ENCODE assay signal across 9 mouse cellular contexts in the genomic region with DNA sequence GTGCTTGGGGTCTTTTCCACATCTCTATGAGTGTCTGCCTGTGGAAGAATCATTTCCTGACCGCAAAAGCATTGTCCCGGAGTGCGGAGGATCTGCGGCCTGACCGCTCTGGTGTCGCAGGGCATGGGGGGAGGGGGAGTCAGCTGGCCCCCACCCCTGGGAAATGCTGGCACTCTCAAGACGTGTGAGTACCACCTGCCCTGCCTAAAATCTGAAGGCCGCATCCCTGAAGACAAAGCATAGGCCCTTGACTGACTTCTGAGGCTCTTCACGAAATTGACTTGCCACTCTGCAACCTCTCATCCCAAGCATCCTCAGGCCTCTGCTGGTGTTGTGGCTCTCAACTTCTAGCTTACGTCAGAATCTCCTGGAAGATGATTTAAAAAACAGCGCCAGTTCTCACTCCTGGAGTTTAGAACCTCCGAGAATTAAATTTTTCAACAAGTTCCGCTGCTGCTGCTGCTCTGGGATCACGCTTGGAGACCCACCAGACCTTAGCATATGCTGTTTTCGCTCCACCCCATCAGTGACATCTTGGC. TPM values are rescaled to one million over a fixed set of nuclear protein-coding genes. Genes with fewer than 3 reads are reported as not detected.
DNase-seq lines count a peak whose midpoint lies in the region; ATAC-seq and TF ChIP-seq lines count a peak whose summit lies in the region.
"Had no signal": no experiment of that assay in that cellular context is flagged by ENCODE, and none has a peak within 500 bp of the region (broad histone marks: within the 10 kb centered on the region; RNA-seq: fewer than 3 reads in every experiment).

No protein-coding gene starts in this region.

- H3K36me3 ChIP-seq in kidney, adult 2 months (ENCODE audit: control insufficient read depth, insufficient read depth, low read length), result no peaks in the 10 kb centered on the region
- H3K36me3 ChIP-seq in hindbrain, embryonic 16.5 days (ENCODE audit: control insufficient read depth, insufficient read depth, low read length), result no peaks in the 10 kb centered on the region
- H3K36me3 ChIP-seq in midbrain, embryonic 14.5 days (ENCODE audit: control insufficient read depth, insufficient read depth, low read length), result no peaks in the 10 kb centered on the region

- TF ChIP-seq POLR2A in kidney, adult 2 months (IDR thresholded peaks at IDR 0.05; ENCODE audit: low read depth, low read length), result no peak
- no peak for TF ChIP-seq POLR2A in brain, embryonic 14.5 days (IDR thresholded peaks at IDR 0.05; ENCODE audit: borderline replicate concordance, extremely low read depth, insufficient read depth, insufficient read length, poor library complexity, severe bottlenecking)

- TF ChIP-seq CTCF in kidney, adult 2 months (conservative IDR thresholded peaks at IDR 0.05; ENCODE audit: insufficient read depth, insufficient read length, low read depth, low read length), result no peak
- no peak for TF ChIP-seq CTCF in brain, embryonic 14.5 days (IDR thresholded peaks at IDR 0.05; ENCODE audit: borderline replicate concordance, extremely low read depth, insufficient read depth, insufficient read length)

- 30% methylated on average over 15 of the region's 15 CpGs for WGBS in kidney, adult 2 months
- WGBS in hindbrain, embryonic 16.5 days, result 28% methylated on average over 15 of the region's 15 CpGs
- 33% methylated on average over 15 of the region's 15 CpGs for WGBS in midbrain, embryonic 14.5 days

- no peak overlapping the region for H3K27ac ChIP-seq in kidney, adult 2 months (ENCODE audit: insufficient read depth, low read depth, low read length)
- peak overlapping the region; percentile 65 for H3K27ac ChIP-seq in hindbrain, embryonic 16.5 days (ENCODE audit: low read depth, low read length)
- H3K27ac ChIP-seq in midbrain, embryonic 14.5 days (replicated peaks; ENCODE audit: low read depth, low read length), result peak overlapping the region; percentile 92

- peaks cover 5% of the 10 kb centered on the region for H3K4me1 ChIP-seq in kidney, adult 2 months (ENCODE audit: control insufficient read depth, insufficient read depth, low read length)
- H3K4me1 ChIP-seq in hindbrain, embryonic 16.5 days (ENCODE audit: control insufficient read depth, insufficient read depth, low read depth, low read length), result peaks cover 20% of the 10 kb centered on the region
- H3K4me1 ChIP-seq in midbrain, embryonic 14.5 days (ENCODE audit: control insufficient read depth, insufficient read depth, low read length), result peaks cover 10% of the 10 kb centered on the region

- peak; percentile 61 for ATAC-seq in hindbrain, embryonic 16.5 days
- ATAC-seq in midbrain, embryonic 14.5 days (ENCODE audit: low FRiP score, low TSS enrichment), result peak; percentile 57

- H3K9me3 ChIP-seq in hindbrain, embryonic 16.5 days (ENCODE audit: control insufficient read depth, low read length), result no peaks in the 10 kb centered on the region
- no peaks in the 10 kb centered on the region for H3K9me3 ChIP-seq in midbrain, embryonic 14.5 days (ENCODE audit: control insufficient read depth, low read length)

- DNase-seq in kidney, adult 2 months, result no peak
- no peak for DNase-seq in kidney, postnatal 10 days
- peak; percentile 38 for DNase-seq in brain, embryonic 14.5 days (ENCODE audit: low read depth)
- no peak for DNase-seq in midbrain, embryonic 14.5 days
- DNase-seq in gastrocnemius, postnatal 4 days (ENCODE audit: low spot score in 2 of 2), result no peak
- DNase-seq in thymus, postnatal 4 days, result no peak
- DNase-seq in frontal cortex, postnatal 25 days (ENCODE audit: low spot score in 2 of 2), result no peak

- peak overlapping the region; percentile 95 for H3K9ac ChIP-seq in hindbrain, embryonic 16.5 days (ENCODE audit: low read depth, low read length)
- peak overlapping the region; percentile 95 for H3K9ac ChIP-seq in midbrain, embryonic 14.5 days (replicated peaks; ENCODE audit: low read length)

- peak overlapping the region; percentile 82 for H3K4me2 ChIP-seq in hindbrain, embryonic 16.5 days (ENCODE audit: low read length)
- peak overlapping the region; percentile 88 for H3K4me2 ChIP-seq in midbrain, embryonic 14.5 days (ENCODE audit: low read length)

- H3K27me3 ChIP-seq in kidney, adult 2 months (replicated peaks; ENCODE audit: control insufficient read depth, insufficient read depth, low read length), result no peaks in the 10 kb centered on the region
- no peaks in the 10 kb centered on the region for H3K27me3 ChIP-seq in hindbrain, embryonic 16.5 days (replicated peaks; ENCODE audit: control insufficient read depth, insufficient read depth, low read length)
- H3K27me3 ChIP-seq in midbrain, embryonic 14.5 days (ENCODE audit: control insufficient read depth, insufficient read depth, low read length), result no peaks in the 10 kb centered on the region

- peak overlapping the region; percentile 43; the same call in 1 of the 2 replicates for H3K4me3 ChIP-seq in kidney, adult 2 months (ENCODE audit: insufficient read depth, low read depth, low read length)
- H3K4me3 ChIP-seq in hindbrain, embryonic 16.5 days (ENCODE audit: low read length), result peak overlapping the region; percentile 82
- peak overlapping the region; percentile 81 for H3K4me3 ChIP-seq in midbrain, embryonic 14.5 days (replicated peaks; ENCODE audit: low read depth, low read length)

RNA-seq across cellular contexts. Expression of a gene that starts 0.4 kb away (rescaled TPM):
- polyA plus RNA-seq in kidney, adult 2 months (2012; rRNA removed), result 21.3 and 26.6 TPM in 2 replicates
- 19.5 and 24.1 TPM in 2 replicates for polyA plus RNA-seq in brain, embryonic 14.5 days (2012; rRNA removed)
- polyA plus RNA-seq in hindbrain, embryonic 16.5 days (2015; fragmentation: Nextera tagmentation; extraction: Ambion mirVana), result 13.0 and 14.4 TPM in 2 replicates
- 11.0 and 13.0 TPM in 2 replicates for polyA plus RNA-seq in midbrain, embryonic 14.5 days (2014; fragmentation: Nextera tagmentation; extraction: Ambion mirVana)
- 10 to 100 TPM; 17.4 to 18.6 TPM for total RNA-seq in gastrocnemius, postnatal 4 days (2021)

RNA-seq across cellular contexts. Expression of a gene that starts 23.9 kb away (rescaled TPM):
- polyA plus RNA-seq in kidney, adult 2 months (2012; rRNA removed), result 0.13 and 0.22 TPM in 2 replicates
- polyA plus RNA-seq in brain, embryonic 14.5 days (2012; rRNA removed), result 7.3 and 13.5 TPM in 2 replicates
- polyA plus RNA-seq in hindbrain, embryonic 16.5 days (2015; fragmentation: Nextera tagmentation; extraction: Ambion mirVana), result 3.5 and 4.4 TPM in 2 replicates
- polyA plus RNA-seq in midbrain, embryonic 14.5 days (2014; fragmentation: Nextera tagmentation; extraction: Ambion mirVana), result 2.2 and 4.4 TPM in 2 replicates
- 1 to 10 TPM; 4.3 to 4.5 TPM for total RNA-seq in gastrocnemius, postnatal 4 days (2021)

RNA-seq across cellular contexts. Expression of a gene that starts 24.1 kb away (rescaled TPM):
- polyA plus RNA-seq in kidney, adult 2 months (2012; rRNA removed), result 92.0 and 121 TPM in 2 replicates
- 85.5 and 89.5 TPM in 2 replicates for polyA plus RNA-seq in brain, embryonic 14.5 days (2012; rRNA removed)
- polyA plus RNA-seq in hindbrain, embryonic 16.5 days (2015; fragmentation: Nextera tagmentation; extraction: Ambion mirVana), result 141 and 157 TPM in 2 replicates
- polyA plus RNA-seq in midbrain, embryonic 14.5 days (2014; fragmentation: Nextera tagmentation; extraction: Ambion mirVana), result 115 and 131 TPM in 2 replicates
- total RNA-seq in gastrocnemius, postnatal 4 days (2021), result 10 to 100 TPM; 55.3 to 60.3 TPM

RNA-seq across cellular contexts. Expression of a gene that starts 26.6 kb away (rescaled TPM):
- polyA plus RNA-seq in kidney, adult 2 months (2012; rRNA removed), result not detected in 2 replicates
- polyA plus RNA-seq in brain, embryonic 14.5 days (2012; rRNA removed), result 0.04 TPM in 1 of 2 replicates, not detected in the other
- polyA plus RNA-seq in hindbrain, embryonic 16.5 days (2015; fragmentation: Nextera tagmentation; extraction: Ambion mirVana), result 0.27 and 0.35 TPM in 2 replicates
- polyA plus RNA-seq in midbrain, embryonic 14.5 days (2014; fragmentation: Nextera tagmentation; extraction: Ambion mirVana), result not detected in 2 replicates
- total RNA-seq in gastrocnemius, postnatal 4 days (2021), result not detected
- total RNA-seq: left cerebral cortex, postnatal 14 days had no signal

RNA-seq across cellular contexts. Expression of a gene that starts 48.1 kb away (rescaled TPM):
- polyA plus RNA-seq in kidney, adult 2 months (2012; rRNA removed), result 43.4 and 43.6 TPM in 2 replicates
- 89.6 and 112 TPM in 2 replicates for polyA plus RNA-seq in brain, embryonic 14.5 days (2012; rRNA removed)
- polyA plus RNA-seq in hindbrain, embryonic 16.5 days (2015; fragmentation: Nextera tagmentation; extraction: Ambion mirVana), result 153 and 171 TPM in 2 replicates
- polyA plus RNA-seq in midbrain, embryonic 14.5 days (2014; fragmentation: Nextera tagmentation; extraction: Ambion mirVana), result 118 and 138 TPM in 2 replicates
- total RNA-seq in gastrocnemius, postnatal 4 days (2021), result 10 to 100 TPM; 68.8 to 72.2 TPM
